ENCODE assay signal across 29 mouse cellular contexts in the genomic region with DNA sequence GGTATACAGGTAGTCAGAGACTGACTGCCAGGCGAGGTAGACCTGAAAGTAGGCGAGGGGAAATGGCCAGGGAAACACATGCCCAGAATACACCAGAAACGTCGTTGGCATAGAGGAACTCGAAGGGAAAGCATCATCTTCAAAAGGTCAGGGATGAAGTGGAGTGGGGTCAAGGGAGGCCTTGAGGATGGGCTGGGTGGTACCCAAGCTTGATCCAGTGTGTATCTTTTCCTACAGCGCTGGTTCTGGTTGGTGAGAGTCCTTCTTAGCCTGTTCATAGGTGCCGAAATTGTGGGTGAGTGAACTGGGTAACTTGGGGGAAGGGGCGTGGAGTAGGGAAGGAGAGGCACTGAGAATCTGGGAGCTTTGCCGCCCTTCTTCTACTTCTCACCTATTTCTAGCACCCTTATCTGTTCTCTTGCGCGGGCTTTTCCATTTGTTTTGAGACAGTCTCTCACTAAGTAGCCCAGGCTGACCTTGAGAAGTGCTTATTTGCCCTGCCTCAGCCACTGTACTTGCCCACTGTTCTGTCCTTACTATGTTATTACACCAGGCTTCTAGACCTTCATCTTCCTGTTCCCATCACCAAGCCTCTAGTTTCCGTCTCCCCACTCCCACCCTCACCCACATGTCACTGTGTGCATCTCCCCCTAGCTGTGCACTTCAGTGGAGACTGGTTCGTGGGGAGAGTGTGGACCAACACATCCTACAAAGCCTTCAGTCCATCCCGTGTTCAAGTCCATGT. TPM values are rescaled to one million over a fixed set of nuclear protein-coding genes. Genes with fewer than 3 reads are reported as not detected.
A peak's percentile ranks its signal among the peaks of the same experiment; 100 is the strongest.
DNase-seq lines count a peak whose midpoint lies in the region; ATAC-seq and TF ChIP-seq lines count a peak whose summit lies in the region.
"Had no signal": no experiment of that assay in that cellular context is flagged by ENCODE, and none has a peak within 500 bp of the region (broad histone marks: within the 10 kb centered on the region; RNA-seq: fewer than 3 reads in every experiment).

No protein-coding gene starts in this region.

- peaks cover 9% of the 10 kb centered on the region for H3K4me1 ChIP-seq in hindbrain, embryonic 11.5 days (replicated peaks; ENCODE audit: control insufficient read depth, insufficient read depth, low read length)
- peaks cover 39% of the 10 kb centered on the region for H3K4me1 ChIP-seq in hindbrain, embryonic 16.5 days (ENCODE audit: control insufficient read depth, insufficient read depth, low read depth, low read length)
- peaks cover 29% of the 10 kb centered on the region for H3K4me1 ChIP-seq in hindbrain, postnatal 0 days (ENCODE audit: insufficient read depth, low read length)
- peaks cover 12% of the 10 kb centered on the region for H3K4me1 ChIP-seq in small intestine, adult 2 months (ENCODE audit: control insufficient read depth, insufficient read depth, insufficient read length, low read length)

- no peak overlapping the region for H3K27ac ChIP-seq in hindbrain, embryonic 11.5 days (ENCODE audit: low read depth, low read length)
- no peak overlapping the region for H3K27ac ChIP-seq in hindbrain, embryonic 16.5 days (ENCODE audit: low read depth, low read length)
- H3K27ac ChIP-seq in hindbrain, postnatal 0 days: no peak overlapping the region
- H3K27ac ChIP-seq in small intestine, adult 2 months (ENCODE audit: insufficient read depth, low read depth, low read length): no peak overlapping the region
- H3K27ac ChIP-seq: embryonic facial prominence, embryonic 12.5 days; kidney, embryonic 15.5 days; liver, embryonic 14.5 days; lung, embryonic 15.5 days; macrophage; midbrain, embryonic 12.5 days had no signal

- peaks cover 69% of the 10 kb centered on the region for H3K27me3 ChIP-seq in hindbrain, embryonic 11.5 days (ENCODE audit: control insufficient read depth, insufficient read depth, low read length)
- peaks cover 35% of the 10 kb centered on the region for H3K27me3 ChIP-seq in hindbrain, embryonic 16.5 days (replicated peaks; ENCODE audit: control insufficient read depth, insufficient read depth, low read length)
- peaks cover 36% of the 10 kb centered on the region for H3K27me3 ChIP-seq in hindbrain, postnatal 0 days (ENCODE audit: insufficient read depth, low read length)
- peaks cover 13% of the 10 kb centered on the region for H3K27me3 ChIP-seq in small intestine, adult 2 months (ENCODE audit: control insufficient read depth, insufficient read depth, low read length)

- H3K4me3 ChIP-seq in hindbrain, embryonic 11.5 days (ENCODE audit: low read depth, low read length): no peak overlapping the region
- no peak overlapping the region for H3K4me3 ChIP-seq in hindbrain, embryonic 16.5 days (ENCODE audit: low read length)
- H3K4me3 ChIP-seq in hindbrain, postnatal 0 days (ENCODE audit: low read length): no peak overlapping the region
- peak overlapping the region; percentile 44 for H3K4me3 ChIP-seq in small intestine, adult 2 months (ENCODE audit: low read depth, low read length)
- H3K4me3 ChIP-seq: erythroblast, embryonic 14.5 days had no signal

- H3K36me3 ChIP-seq in hindbrain, embryonic 11.5 days (ENCODE audit: control insufficient read depth, insufficient read depth, low read length): no peaks in the 10 kb centered on the region
- H3K36me3 ChIP-seq in hindbrain, embryonic 16.5 days (ENCODE audit: control insufficient read depth, insufficient read depth, low read length): no peaks in the 10 kb centered on the region
- H3K36me3 ChIP-seq in hindbrain, postnatal 0 days (ENCODE audit: insufficient read depth, low read length): no peaks in the 10 kb centered on the region
- no peaks in the 10 kb centered on the region for H3K36me3 ChIP-seq in small intestine, adult 2 months (ENCODE audit: control insufficient read depth, insufficient read depth, low read length)
- H3K36me3 ChIP-seq: embryonic facial prominence, embryonic 12.5 days; kidney, embryonic 15.5 days; lung, embryonic 15.5 days; midbrain, embryonic 12.5 days had no signal

- TF ChIP-seq CTCF in hindbrain, postnatal 0 days (IDR thresholded peaks at IDR 0.05; ENCODE audit: low read depth): no peak
- no peak for TF ChIP-seq CTCF in small intestine, adult 2 months (IDR thresholded peaks at IDR 0.05; ENCODE audit: extremely low read depth, insufficient read length, insufficient replicate concordance, low read depth, low read length)

- H3K4me2 ChIP-seq in hindbrain, embryonic 11.5 days (replicated peaks; ENCODE audit: low read depth, low read length): no peak overlapping the region
- H3K4me2 ChIP-seq in hindbrain, embryonic 16.5 days (ENCODE audit: low read length): no peak overlapping the region; the same call in 1 of the 2 replicates
- 0 out of 2 replicates have a peak overlapping the region, but pooled peaks have one; percentile 89 for H3K4me2 ChIP-seq in hindbrain, postnatal 0 days (ENCODE audit: low read depth, low read length)

- 6% methylated on average over 14 of the region's 14 CpGs for WGBS in hindbrain, embryonic 11.5 days
- WGBS in hindbrain, embryonic 16.5 days: 8% methylated on average over 14 of the region's 14 CpGs
- WGBS in hindbrain, postnatal 0 days: 12% methylated on average over 14 of the region's 14 CpGs
- WGBS in small intestine, adult 2 months: 59% methylated on average over 14 of the region's 14 CpGs

- TF ChIP-seq POLR2A in small intestine, adult 2 months (IDR thresholded peaks at IDR 0.05; ENCODE audit: low read depth, low read length): no peak

- no peak for ATAC-seq in CD4-positive, CD25-positive, alpha-beta regulatory T cell, adult 4 months
- ATAC-seq in hindbrain, embryonic 11.5 days (ENCODE audit: low FRiP score): no peak
- ATAC-seq in hindbrain, embryonic 16.5 days: no peak
- no peak for ATAC-seq in hindbrain, postnatal 0 days
- ATAC-seq: inflammation-experienced regulatory T-cells, adult 6 months had no signal

- H3K9me3 ChIP-seq in hindbrain, embryonic 11.5 days (ENCODE audit: control insufficient read depth, low read length): no peaks in the 10 kb centered on the region
- H3K9me3 ChIP-seq in hindbrain, embryonic 16.5 days (ENCODE audit: control insufficient read depth, low read length): no peaks in the 10 kb centered on the region
- no peaks in the 10 kb centered on the region for H3K9me3 ChIP-seq in hindbrain, postnatal 0 days (ENCODE audit: low read length)
- H3K9me3 ChIP-seq: embryonic facial prominence, embryonic 12.5 days; kidney, embryonic 15.5 days; lung, embryonic 15.5 days; midbrain, embryonic 12.5 days had no signal

- peak; percentile 24 for DNase-seq in CD4-positive, CD25-positive, alpha-beta regulatory T cell, adult 2 months (ENCODE audit: low read depth, low spot score)
- peak; percentile 38 for DNase-seq in hindbrain, embryonic 11.5 days (ENCODE audit: low spot score)
- DNase-seq in hindbrain, postnatal 0 days (ENCODE audit: low spot score): no peak
- no peak for DNase-seq in frontal cortex, postnatal 10 days (ENCODE audit: low spot score in 2 of 2)
- no peak for DNase-seq in left cerebral cortex, postnatal 25 days (ENCODE audit: low spot score in 2 of 2)
- DNase-seq: adrenal gland, postnatal 14 days; cerebellum, adult 11 months; heart, postnatal 14 days; kidney, postnatal 4 days; layer of hippocampus, adult 9-11 months; retina, postnatal 1 day; right cerebral cortex, postnatal 4 days; thymus, postnatal 36 days had no signal

- no peak overlapping the region for H3K9ac ChIP-seq in hindbrain, embryonic 11.5 days (ENCODE audit: low read depth, low read length)
- no peak overlapping the region for H3K9ac ChIP-seq in hindbrain, embryonic 16.5 days (ENCODE audit: low read depth, low read length)
- no peak overlapping the region for H3K9ac ChIP-seq in hindbrain, postnatal 0 days (replicated peaks; ENCODE audit: low read length)
- H3K9ac ChIP-seq: embryonic facial prominence, embryonic 12.5 days; kidney, embryonic 15.5 days; liver, embryonic 14.5 days; lung, embryonic 15.5 days; midbrain, embryonic 12.5 days had no signal

- intact Hi-C loops in left cerebral cortex, postnatal 25 days (cut with DNase I): loop anchor here (5.0 kb wide), 1 partner anchor 77 kb away; no protein-coding TSS in a partner anchor

RNA-seq across cellular contexts. Expression of gene Duoxa2, which starts 1.4 kb away (rescaled TPM):
- not detected for polyA plus RNA-seq in CD4-positive, CD25-positive, alpha-beta regulatory T cell, adult 4 months (2017; shearing (Covaris generic))
- polyA plus RNA-seq in hindbrain, embryonic 11.5 days (2014; fragmentation: Nextera tagmentation; extraction: Ambion mirVana): not detected in 2 replicates
- polyA plus RNA-seq in hindbrain, embryonic 16.5 days (2015; fragmentation: Nextera tagmentation; extraction: Ambion mirVana): 0.19 and 0.36 TPM in 2 replicates
- total RNA-seq in hindbrain, postnatal 0 days (2014; rRNA removed): 0.37 and 0.93 TPM in 2 replicates
- 0.38 and 0.73 TPM in 2 replicates for polyA plus RNA-seq in hindbrain, postnatal 0 days (2015; fragmentation: Nextera tagmentation; extraction: Ambion mirVana)
- 33.7 and 324 TPM in 2 replicates for polyA plus RNA-seq in small intestine, adult 2 months (2012; rRNA removed)
- not detected for total RNA-seq in left cerebral cortex, postnatal 25 days (2021)
- total RNA-seq: adrenal gland, postnatal 14 days; CH12.LX; gastrocnemius, adult 18-20 months; MEL had no signal
- polyA plus RNA-seq: embryonic facial prominence, embryonic 12.5 days; erythroblast, embryonic 14.5 days; forebrain, embryonic 16.5 days; heart, embryonic 11.5 days; inflammation-experienced regulatory T-cells, adult 6 months; kidney, embryonic 15.5 days; liver, embryonic 14.5 days; lung, embryonic 15.5 days; macrophage; midbrain, embryonic 12.5 days had no signal

RNA-seq across cellular contexts. Expression of gene Duox2, which starts 1.8 kb away (rescaled TPM):
- not detected for polyA plus RNA-seq in CD4-positive, CD25-positive, alpha-beta regulatory T cell, adult 4 months (2017; shearing (Covaris generic))
- polyA plus RNA-seq in hindbrain, embryonic 11.5 days (2014; fragmentation: Nextera tagmentation; extraction: Ambion mirVana): not detected in 2 replicates
- polyA plus RNA-seq in hindbrain, embryonic 16.5 days (2015; fragmentation: Nextera tagmentation; extraction: Ambion mirVana): 0.03 TPM in 1 of 2 replicates, not detected in the other
- total RNA-seq in hindbrain, postnatal 0 days (2014; rRNA removed): 0.16 TPM in 1 of 2 replicates, not detected in the other
- polyA plus RNA-seq in hindbrain, postnatal 0 days (2015; fragmentation: Nextera tagmentation; extraction: Ambion mirVana): 0.05 TPM in 1 of 2 replicates, not detected in the other
- polyA plus RNA-seq in small intestine, adult 2 months (2012; rRNA removed): 13.5 and 133 TPM in 2 replicates
- under 1 TPM in 1 of 2 experiments, not detected in 1; 0.07 TPM for total RNA-seq in left cerebral cortex, postnatal 25 days (2021)
- total RNA-seq: CH12.LX, MEL had no signal
- polyA plus RNA-seq: erythroblast, embryonic 14.5 days; forebrain, embryonic 16.5 days; inflammation-experienced regulatory T-cells, adult 6 months; liver, embryonic 14.5 days; macrophage; midbrain, embryonic 12.5 days had no signal

RNA-seq across cellular contexts. Expression of gene Duoxa1, which starts 13.4 kb away (rescaled TPM):
- not detected for polyA plus RNA-seq in CD4-positive, CD25-positive, alpha-beta regulatory T cell, adult 4 months (2017; shearing (Covaris generic))
- polyA plus RNA-seq in hindbrain, embryonic 11.5 days (2014; fragmentation: Nextera tagmentation; extraction: Ambion mirVana): 0.07 TPM in 1 of 2 replicates, not detected in the other
- polyA plus RNA-seq in hindbrain, embryonic 16.5 days (2015; fragmentation: Nextera tagmentation; extraction: Ambion mirVana): 0.26 and 0.27 TPM in 2 replicates
- not detected in 2 replicates for total RNA-seq in hindbrain, postnatal 0 days (2014; rRNA removed)
- 0.35 TPM in 2 replicates for polyA plus RNA-seq in hindbrain, postnatal 0 days (2015; fragmentation: Nextera tagmentation; extraction: Ambion mirVana)
- polyA plus RNA-seq in small intestine, adult 2 months (2012; rRNA removed): 0.08 and 0.66 TPM in 2 replicates
- total RNA-seq in left cerebral cortex, postnatal 25 days (2021): not detected
- total RNA-seq: CH12.LX, MEL had no signal
- polyA plus RNA-seq: erythroblast, embryonic 14.5 days; forebrain, embryonic 16.5 days; heart, embryonic 11.5 days; inflammation-experienced regulatory T-cells, adult 6 months; liver, embryonic 14.5 days; macrophage had no signal

RNA-seq across cellular contexts. Expression of gene Duox1, which starts 15.4 kb away (rescaled TPM):
- polyA plus RNA-seq in CD4-positive, CD25-positive, alpha-beta regulatory T cell, adult 4 months (2017; shearing (Covaris generic)): not detected
- 0.12 TPM in 1 of 2 replicates, not detected in the other for polyA plus RNA-seq in hindbrain, embryonic 11.5 days (2014; fragmentation: Nextera tagmentation; extraction: Ambion mirVana)
- 0.09 and 0.15 TPM in 2 replicates for polyA plus RNA-seq in hindbrain, embryonic 16.5 days (2015; fragmentation: Nextera tagmentation; extraction: Ambion mirVana)
- total RNA-seq in hindbrain, postnatal 0 days (2014; rRNA removed): 0.10 and 0.11 TPM in 2 replicates
- polyA plus RNA-seq in hindbrain, postnatal 0 days (2015; fragmentation: Nextera tagmentation; extraction: Ambion mirVana): 0.10 and 0.14 TPM in 2 replicates
- polyA plus RNA-seq in small intestine, adult 2 months (2012; rRNA removed): 0.11 and 0.16 TPM in 2 replicates
- under 1 TPM in 1 of 2 experiments, not detected in 1; 0.07 TPM for total RNA-seq in left cerebral cortex, postnatal 25 days (2021)
- total RNA-seq: adrenal gland, postnatal 14 days; CH12.LX; MEL had no signal
- polyA plus RNA-seq: erythroblast, embryonic 14.5 days; heart, embryonic 11.5 days; inflammation-experienced regulatory T-cells, adult 6 months; liver, embryonic 14.5 days; macrophage had no signal

Comparison
In these comparisons a context has a peak if more than half of its experiments do, and no peak if none do; other contexts are left out.
1. DNase-seq: peak in CD4-positive, CD25-positive, alpha-beta regulatory T cell, adult 2 months (single experiment) and hindbrain, embryonic 11.5 days (single experiment); none in hindbrain, postnatal 0 days (single experiment), frontal cortex, postnatal 10 days (0 of 2) and left cerebral cortex, postnatal 25 days (0 of 2).
2. RNA of gene Duoxa2, which starts 1.4 kb away (polyA plus RNA-seq): 33.7 to 324 TPM in small intestine, adult 2 months; 0.38 to 0.73 TPM in hindbrain, postnatal 0 days, 0.19 to 0.36 TPM in hindbrain, embryonic 16.5 days, not detected in CD4-positive, CD25-positive, alpha-beta regulatory T cell, adult 4 months and not detected in hindbrain, embryonic 11.5 days; every median in the first group is over 10 times any median in the second.
3. RNA of gene Duox2, which starts 1.8 kb away (polyA plus RNA-seq): 13.5 to 133 TPM in small intestine, adult 2 months; 0.05 TPM in hindbrain, postnatal 0 days, 0.03 TPM in hindbrain, embryonic 16.5 days, not detected in CD4-positive, CD25-positive, alpha-beta regulatory T cell, adult 4 months and not detected in hindbrain, embryonic 11.5 days; every median in the first group is over 10 times any median in the second.